Mouse (Mus musculus) layer of hippocampus, adult 18-20 months (tissue): ENCODE measurements around the gene Pcbp4. TPM values are rescaled to one million over a fixed set of nuclear protein-coding genes. Genes with fewer than 3 reads are reported as not detected.

Experiments used
- DNase-seq, 2 experiments: peaks; one replicate each; pipeline ENCODE4 v3.0.0; 2022; ENCODE audit warnings: low spot score in 2 of 2
- total RNA-seq, 2 experiments: library from RNA; stranded (reverse); gene quantifications; 2 replicates each; pipeline ENCODE4 v1.2.3; 2021

Pcbp4 gene
- total RNA-seq, 2 experiments from 2014 or later, result 186 to 198 TPM

DNA sequence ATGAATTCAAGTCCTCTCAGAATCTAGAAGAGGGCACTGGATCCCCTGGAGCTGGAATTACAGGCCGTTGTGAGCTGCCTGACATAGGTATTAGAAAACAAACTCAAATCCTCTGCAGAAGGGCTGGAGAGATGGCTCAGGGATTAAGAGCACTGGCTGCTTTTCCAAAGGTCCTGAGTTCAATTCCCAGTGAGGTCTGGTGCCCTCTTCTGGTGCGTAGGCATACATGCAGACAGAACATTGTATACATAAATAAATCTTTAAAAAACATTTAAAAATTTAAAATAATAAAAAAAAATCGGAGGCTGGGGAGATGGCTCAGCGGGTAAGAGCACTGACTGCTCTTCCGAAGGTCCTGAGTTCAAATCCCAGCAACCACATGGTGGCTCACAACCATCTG, 10.4 kb upstream of the Pcbp4 start:
- DNase-seq, result no peak

DNA sequence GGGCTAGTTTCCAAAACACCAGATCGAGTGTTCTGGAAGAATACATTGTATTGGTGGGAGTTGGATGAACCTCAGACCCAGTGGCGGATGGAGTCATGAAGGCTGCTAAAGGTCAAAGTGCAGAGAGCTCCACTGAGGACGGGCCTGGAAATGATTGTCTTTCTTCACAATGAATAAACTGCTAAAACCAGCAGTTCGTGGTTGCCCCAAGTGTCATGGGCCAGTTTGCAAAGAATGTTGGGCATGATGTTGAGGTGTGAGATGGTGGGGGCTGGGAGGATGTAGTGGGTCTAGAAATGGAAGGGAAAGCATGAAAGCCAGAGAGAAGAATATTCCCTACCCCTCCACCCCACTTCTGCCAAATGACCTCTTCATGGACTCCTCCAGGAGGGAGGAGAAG, 8.3 kb upstream of the Pcbp4 start:
- no peak for DNase-seq

- peak; percentile 92 to 95 for DNase-seq
Observed at GRCm38 (mm10) chr9:106447348-106447747, 5.7 kb upstream of the Pcbp4 start, which contains the start of the genes Abhd14b and Abhd14a. Gene Abhd14b (plus strand): TSS chr9:106447459. Gene Abhd14a (minus strand): TSS chr9:106447678.

GRCm38 (mm10) chr9:106447951-106448350, 5.1 kb upstream of the Pcbp4 start:
- no peak for DNase-seq

- peak in 1 of 2 experiments; percentile 83 for DNase-seq
Observed at GRCm38 (mm10) chr9:106448498-106449031, 4.5 kb upstream of the Pcbp4 start.

GRCm38 (mm10) chr9:106449947-106450346, 3.1 kb upstream of the Pcbp4 start:
- DNase-seq, result no peak

GRCm38 (mm10) chr9:106450661-106451060, 2.4 kb upstream of the Pcbp4 start:
- no peak for DNase-seq

- DNase-seq, result no peak
Observed at GRCm38 (mm10) chr9:106451298-106451697, 1.8 kb upstream of the Pcbp4 start.

DNA sequence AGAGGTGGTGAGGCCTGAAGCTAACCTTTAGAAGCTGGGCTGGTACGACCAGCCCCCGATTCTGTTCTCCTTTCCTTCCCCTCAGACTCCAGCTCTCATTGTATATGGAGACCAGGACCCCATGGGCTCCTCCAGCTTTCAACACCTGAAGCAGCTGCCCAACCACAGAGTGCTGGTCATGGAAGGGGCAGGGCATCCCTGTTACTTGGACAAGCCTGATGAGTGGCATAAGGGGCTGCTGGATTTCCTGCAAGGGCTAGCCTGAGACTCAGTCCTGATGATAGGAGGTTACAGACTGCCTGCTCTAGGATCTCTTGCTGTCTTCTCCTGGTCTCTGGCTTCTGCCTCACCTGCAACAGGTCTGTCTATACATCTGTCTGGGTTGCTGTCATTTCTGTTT, 1.2 kb upstream of the Pcbp4 start:
- DNase-seq, result no peak

DNA sequence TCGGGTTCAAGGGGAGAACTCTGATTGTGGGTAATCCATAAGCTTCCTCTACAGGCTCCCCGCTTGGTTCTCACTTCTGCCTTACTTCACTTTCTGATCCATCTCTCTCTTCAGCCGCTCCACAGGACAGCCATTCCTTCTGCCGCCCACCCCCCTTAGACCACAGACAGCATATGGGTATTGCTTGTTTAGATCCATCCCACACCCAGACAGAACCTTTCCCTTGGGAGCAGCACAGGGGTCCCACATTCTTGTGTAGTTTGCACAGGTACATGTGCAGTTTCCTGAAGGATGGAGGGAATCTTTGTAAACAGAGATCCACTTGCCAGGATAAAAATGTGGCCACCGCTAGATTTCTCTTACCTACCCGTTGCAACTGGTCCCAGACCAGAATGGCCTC, 740 bp upstream of the Pcbp4 start:
- DNase-seq, result no peak

DNA sequence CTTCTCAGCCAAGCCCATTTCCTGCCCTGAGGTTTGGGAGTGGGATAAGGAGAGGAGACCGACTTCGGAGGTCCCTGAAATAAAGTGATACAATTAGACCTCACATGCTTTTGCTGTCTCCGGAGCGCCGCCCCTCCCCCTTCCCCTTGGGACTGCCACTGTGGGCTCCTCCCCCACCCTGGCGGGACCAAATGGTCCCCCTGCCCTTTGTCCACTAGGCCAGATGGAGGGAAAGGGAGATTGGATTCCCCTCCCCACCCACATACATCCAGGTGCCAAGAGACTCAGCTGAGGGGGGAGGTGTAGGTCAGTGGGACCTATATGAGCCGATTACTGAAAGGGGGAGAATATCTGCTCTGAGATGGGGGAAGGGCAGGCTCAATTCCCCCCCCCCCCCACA, 270 bp upstream of the Pcbp4 start:
- peak in 1 of 2 experiments; percentile 51 for DNase-seq

- no peak for DNase-seq
Observed at GRCm38 (mm10) chr9:106454071-106454761, 1.1 kb downstream of the Pcbp4 start.

DNA sequence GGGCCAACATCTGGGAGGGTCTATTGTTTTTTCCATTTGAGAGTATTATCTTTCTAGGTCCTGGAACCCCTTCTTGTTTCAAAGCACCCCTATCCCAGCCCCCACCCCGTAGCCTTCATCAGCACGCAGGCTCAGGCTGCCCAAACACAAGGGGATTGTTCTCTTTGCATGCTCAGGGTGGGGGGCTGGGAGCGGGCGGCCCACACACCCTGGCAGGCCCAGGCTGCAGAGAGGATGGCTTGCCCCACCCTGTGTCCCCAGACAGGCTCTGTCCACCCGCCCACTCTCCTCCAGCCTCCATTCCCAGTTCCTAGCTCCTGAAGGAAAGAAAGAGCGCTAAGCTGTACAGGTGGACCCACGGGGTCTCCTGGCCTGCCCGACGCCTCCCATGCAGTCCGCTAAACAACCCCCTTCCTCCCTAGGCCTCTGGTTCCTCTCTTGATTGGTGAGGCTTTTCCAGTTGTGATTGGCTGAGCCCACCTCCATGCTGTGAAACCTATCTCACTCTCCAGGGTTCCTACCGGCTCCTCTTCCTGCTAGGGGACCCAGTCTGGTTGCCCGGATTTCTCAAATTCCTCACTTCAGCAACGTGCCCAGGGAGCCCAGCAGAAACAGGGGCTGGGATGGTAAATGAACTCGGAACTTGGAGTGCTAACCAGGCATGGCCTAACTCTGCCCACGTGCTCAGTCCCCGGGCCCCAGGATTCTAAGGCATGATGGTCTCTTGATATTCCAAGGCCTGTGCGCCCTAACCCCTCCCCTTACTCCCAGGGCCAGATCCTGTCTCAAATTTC, 2.0 kb downstream of the Pcbp4 start:
- DNase-seq, result peak in 1 of 2 experiments; percentile 54

GRCm38 (mm10) chr9:106456325-106457162, 3.5 kb downstream of the Pcbp4 start:
- no peak for DNase-seq

- DNase-seq, result no peak
Observed at GRCm38 (mm10) chr9:106457163-106457559, 4.1 kb downstream of the Pcbp4 start.

GRCm38 (mm10) chr9:106457920-106458319, 4.8 kb downstream of the Pcbp4 start:
- DNase-seq, result no peak

GRCm38 (mm10) chr9:106459946-106460345, 6.9 kb downstream of the Pcbp4 start:
- DNase-seq, result no peak

DNA sequence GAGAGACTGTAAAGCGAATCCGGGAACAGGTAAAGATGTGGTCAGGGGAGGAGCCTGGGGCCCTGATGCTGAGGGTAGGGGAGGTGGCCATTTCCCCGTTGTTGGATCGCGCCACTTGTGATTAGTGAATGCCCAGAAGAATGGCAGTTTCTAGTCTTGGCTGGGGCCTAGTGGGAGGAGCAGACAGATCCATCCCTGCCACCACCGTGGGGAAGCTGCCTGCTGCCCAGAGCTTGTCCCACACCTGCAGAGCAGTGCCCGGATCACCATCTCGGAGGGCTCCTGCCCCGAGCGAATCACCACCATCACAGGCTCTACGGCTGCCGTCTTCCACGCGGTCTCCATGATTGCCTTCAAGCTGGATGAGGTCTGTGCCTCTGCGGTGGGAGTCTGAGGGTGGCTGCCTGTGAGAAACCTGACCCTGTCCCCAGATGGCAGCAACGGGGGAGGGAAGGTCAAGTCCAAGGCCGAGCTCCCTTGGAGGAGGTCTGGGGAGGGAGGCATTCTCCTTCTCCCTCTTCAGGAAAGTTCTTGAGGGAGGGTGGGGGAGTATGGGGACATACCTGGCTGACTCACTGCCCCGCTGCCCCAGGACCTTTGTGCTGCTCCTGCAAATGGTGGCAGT, 7.4 kb downstream of the Pcbp4 start:
- DNase-seq, result no peak

DNA sequence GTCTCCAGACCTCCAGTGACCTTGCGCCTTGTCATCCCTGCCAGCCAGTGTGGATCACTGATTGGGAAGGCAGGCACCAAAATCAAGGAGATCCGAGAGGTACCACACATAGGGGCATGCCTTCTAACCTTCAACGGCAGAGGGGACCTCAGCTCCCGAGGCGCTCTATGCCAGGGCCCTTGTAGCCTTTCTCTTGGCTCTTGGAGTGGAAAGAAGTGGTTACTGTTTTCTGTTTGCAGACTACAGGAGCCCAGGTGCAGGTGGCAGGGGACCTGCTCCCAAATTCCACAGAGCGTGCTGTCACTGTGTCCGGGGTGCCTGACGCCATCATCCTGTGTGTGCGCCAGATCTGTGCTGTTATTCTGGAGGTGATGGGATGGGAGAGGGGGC, 7.9 kb downstream of the Pcbp4 start:
- DNase-seq, result no peak

DNA sequence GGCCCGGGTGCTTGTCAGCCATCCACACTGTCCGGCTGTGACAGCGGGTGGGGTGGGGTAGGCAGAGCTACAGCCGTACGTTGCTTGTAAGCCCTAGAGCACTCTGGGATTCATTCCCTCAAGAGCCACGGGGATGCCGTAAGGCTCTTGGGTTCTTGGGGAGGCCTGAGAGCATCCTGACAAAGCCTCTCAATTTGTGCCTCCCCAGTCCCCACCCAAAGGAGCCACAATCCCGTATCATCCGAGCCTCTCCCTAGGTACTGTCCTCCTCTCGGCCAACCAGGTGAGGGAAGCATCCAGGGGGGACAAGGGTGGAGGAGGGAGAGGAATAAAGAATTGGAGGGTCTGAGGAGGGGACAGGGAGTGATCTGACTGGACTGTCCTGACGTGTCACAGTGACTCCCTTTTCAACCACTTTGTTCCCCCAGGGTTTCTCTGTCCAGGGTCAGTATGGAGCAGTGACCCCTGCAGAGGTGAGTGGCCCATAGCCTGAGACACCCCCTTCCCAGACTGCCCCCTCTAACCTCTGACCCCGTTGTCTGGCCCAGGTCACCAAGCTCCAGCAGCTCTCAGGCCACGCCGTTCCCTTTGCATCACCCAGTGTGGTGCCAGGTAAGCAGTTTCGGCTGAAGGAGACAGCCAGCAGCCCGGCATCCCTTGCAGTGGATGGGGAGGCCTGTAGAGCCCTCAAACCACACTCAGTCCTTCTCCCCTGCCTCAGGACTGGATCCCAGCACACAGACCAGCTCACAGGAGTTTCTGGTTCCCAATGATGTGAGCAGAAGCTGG, 8.7 kb downstream of the Pcbp4 start:
- DNase-seq, result no peak
